Mouse (Mus musculus): ENCODE results near the gene Prkar2a. TPM values are rescaled to one million over a fixed set of nuclear protein-coding genes. Genes with fewer than 3 reads are reported as not detected.

The Prkar2a gene
- polyA plus RNA-seq, 1 experiment from 2014 or later: 59.5 TPM

DNA sequence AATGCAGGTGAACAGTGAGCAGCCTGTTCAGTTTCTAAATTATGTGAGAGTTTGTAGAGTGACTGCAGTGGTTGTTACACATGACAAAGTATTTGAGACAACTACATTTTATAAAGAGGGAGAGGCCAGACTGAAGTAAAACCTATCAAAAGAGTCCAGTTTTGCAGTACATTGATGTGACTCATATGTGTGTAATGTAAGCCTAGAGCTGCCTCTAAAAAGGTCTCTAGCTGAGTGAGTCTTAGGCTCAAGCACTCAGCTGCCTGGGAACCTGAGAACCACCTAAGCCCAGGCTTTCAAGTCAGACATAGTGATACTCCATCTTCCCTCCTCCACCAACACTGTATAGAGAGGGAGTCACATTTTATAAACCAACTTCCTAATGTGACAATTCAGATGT, 45.5 kb downstream of the Prkar2a start:
- no peak overlapping the region for H3K9ac ChIP-seq (replicated peaks)
- no peaks in the 10 kb centered on the region for H3K4me1 ChIP-seq
- H3K27ac ChIP-seq (replicated peaks): no peak overlapping the region
- no peaks in the 10 kb centered on the region for H3K27me3 ChIP-seq (replicated peaks)
- no peak overlapping the region for H3K4me3 ChIP-seq (replicated peaks)
- peaks cover 32% of the 10 kb centered on the region for H3K36me3 ChIP-seq
- no peak overlapping the region for H3K4me2 ChIP-seq
- no peak for ATAC-seq (ENCODE audit: low FRiP score)
- no peaks in the 10 kb centered on the region for H3K9me3 ChIP-seq (replicated peaks)

DNA sequence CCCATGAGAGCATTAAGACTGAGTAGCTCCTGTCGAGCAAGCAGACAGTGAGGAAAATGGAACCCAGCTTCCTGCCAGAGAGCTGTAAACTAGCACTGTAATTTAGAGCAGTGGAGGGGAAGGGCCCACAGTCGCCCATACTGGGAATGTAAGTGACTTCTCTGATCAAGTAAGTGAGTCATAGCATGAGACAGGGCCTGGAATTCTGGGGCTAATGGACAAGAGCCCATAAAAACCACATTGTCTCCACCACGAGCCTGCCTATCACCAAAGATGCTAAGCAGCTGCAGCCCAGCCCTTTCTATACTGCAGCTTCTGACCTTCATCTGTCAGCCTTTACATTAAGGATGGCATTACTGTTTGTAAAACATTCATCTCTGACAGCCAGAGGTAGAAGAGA, 50.1 kb downstream of the Prkar2a start:
- Histone ChIP-seq H3K36me3 (peaks cover 55% of the 10 kb centered on the region), H3K9me3 (replicated peaks) (no peaks in the 10 kb centered on the region), H3K9ac (replicated peaks) (no peak overlapping the region), H3K27ac (replicated peaks) (no peak overlapping the region), H3K4me2 (no peak overlapping the region), H3K4me3 (replicated peaks) (no peak overlapping the region), H3K4me1 (no peaks in the 10 kb centered on the region), H3K27me3 (replicated peaks) (no peaks in the 10 kb centered on the region)
- no peak for ATAC-seq (ENCODE audit: low FRiP score)
- WGBS: 17% methylated on average over 3 of the region's 3 CpGs

- 98% methylated on average over 1 of the region's 1 CpGs for WGBS
Observed at GRCm38 (mm10) chr9:108740062-108740461, 50.9 kb downstream of the Prkar2a start.

DNA sequence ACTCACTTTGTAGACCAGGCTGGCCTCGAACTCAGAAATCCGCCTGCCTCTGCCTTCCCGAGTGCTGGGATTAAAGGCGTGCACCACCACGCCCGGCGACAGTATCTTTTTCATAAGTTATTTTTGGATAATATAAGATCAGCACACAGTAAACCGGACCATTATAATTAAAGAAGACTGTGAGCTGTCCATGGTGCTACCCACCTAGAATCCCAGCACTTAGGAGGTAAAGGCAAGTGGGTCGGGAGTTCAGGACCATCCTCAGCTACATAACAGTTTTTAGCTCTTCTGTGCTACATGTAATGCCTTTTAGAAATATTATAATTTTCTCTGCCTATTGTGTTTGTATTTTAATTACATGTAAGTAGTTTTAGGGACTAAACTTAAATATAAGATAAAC, 52.9 kb downstream of the Prkar2a start:
- 94% methylated on average over 9 of the region's 9 CpGs for WGBS
- ATAC-seq (ENCODE audit: low FRiP score): no peak
- Histone ChIP-seq H3K9ac (replicated peaks) (no peak overlapping the region), H3K36me3 (peaks cover 65% of the 10 kb centered on the region), H3K27ac (replicated peaks) (no peak overlapping the region), H3K4me2 (no peak overlapping the region), H3K4me3 (replicated peaks) (no peak overlapping the region), H3K27me3 (replicated peaks) (no peaks in the 10 kb centered on the region), H3K4me1 (no peaks in the 10 kb centered on the region), H3K9me3 (replicated peaks) (no peaks in the 10 kb centered on the region)

More at GRCm38 (mm10) chr9:108740062-108740461, 50.9 kb downstream of the Prkar2a start:
- Histone ChIP-seq H3K4me2 (no peak overlapping the region), H3K27ac (replicated peaks) (no peak overlapping the region), H3K4me3 (replicated peaks) (no peak overlapping the region), H3K4me1 (no peaks in the 10 kb centered on the region), H3K27me3 (replicated peaks) (no peaks in the 10 kb centered on the region), H3K9ac (replicated peaks) (no peak overlapping the region), H3K9me3 (replicated peaks) (no peaks in the 10 kb centered on the region), H3K36me3 (peaks cover 54% of the 10 kb centered on the region)
- no peak for ATAC-seq (ENCODE audit: low FRiP score)

DNA sequence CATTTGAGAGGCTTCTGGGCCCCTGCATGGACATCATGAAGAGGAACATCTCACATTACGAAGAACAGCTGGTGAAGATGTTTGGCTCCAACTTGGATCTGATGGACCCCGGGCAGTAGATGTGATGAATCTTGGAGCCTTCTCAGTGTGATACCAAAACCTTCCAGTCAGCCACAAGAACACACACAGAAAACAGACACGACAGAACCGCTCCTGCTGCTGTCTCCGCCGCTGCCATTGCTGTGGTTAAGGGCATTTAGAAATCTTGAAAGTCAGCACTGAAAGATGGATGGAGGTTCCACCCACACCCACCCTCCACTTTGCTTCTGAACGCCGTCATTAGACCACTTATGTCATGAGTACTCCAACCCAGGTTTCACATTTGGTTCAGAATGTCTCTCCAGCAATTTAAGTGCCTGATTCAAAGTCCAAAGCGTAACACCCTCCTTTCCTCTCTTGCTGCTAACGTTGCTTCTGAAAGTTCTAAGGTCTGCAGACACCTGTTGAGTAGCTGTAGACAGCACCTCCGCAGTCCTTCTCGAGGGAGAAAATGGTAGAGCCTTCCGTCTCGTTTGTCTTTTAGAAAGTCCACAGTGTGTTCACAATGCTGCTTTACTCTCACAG, 57.9 kb downstream of the Prkar2a start:
- Histone ChIP-seq H3K9ac (replicated peaks) (no peak overlapping the region), H3K4me2 (no peak overlapping the region), H3K36me3 (peaks cover 69% of the 10 kb centered on the region), H3K4me3 (replicated peaks) (no peak overlapping the region), H3K9me3 (replicated peaks) (no peaks in the 10 kb centered on the region), H3K27ac (replicated peaks) (no peak overlapping the region), H3K4me1 (no peaks in the 10 kb centered on the region), H3K27me3 (replicated peaks) (no peaks in the 10 kb centered on the region)
- 93% methylated on average over 14 of the region's 14 CpGs for WGBS
- no peak for ATAC-seq (ENCODE audit: low FRiP score)

DNA sequence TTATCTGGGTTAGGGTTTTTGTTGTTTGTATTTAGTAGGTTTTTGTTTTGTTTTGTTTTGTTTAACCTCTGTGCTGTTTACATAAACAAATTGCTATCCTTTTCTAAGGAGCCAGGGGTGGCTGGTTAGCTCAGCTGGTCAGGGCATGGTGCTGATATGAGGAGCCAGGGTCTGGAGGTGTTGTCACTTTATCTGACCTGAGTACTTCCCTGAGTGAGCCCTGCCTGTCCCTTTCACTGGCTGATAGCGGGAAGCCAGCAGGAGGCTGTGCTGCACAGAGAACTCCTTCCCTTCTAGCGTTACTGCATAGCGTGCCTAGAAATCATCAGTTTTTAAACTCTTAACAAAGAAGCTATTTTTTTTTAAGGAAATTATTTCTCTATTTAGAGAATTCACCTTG, 58.6 kb downstream of the Prkar2a start:
- WGBS: 84% methylated on average over 3 of the region's 3 CpGs
- no peak overlapping the region for H3K27ac ChIP-seq (replicated peaks)
- H3K4me2 ChIP-seq: no peak overlapping the region
- no peaks in the 10 kb centered on the region for H3K4me1 ChIP-seq
- no peaks in the 10 kb centered on the region for H3K9me3 ChIP-seq (replicated peaks)
- no peak overlapping the region for H3K4me3 ChIP-seq (replicated peaks)
- H3K9ac ChIP-seq (replicated peaks): no peak overlapping the region
- peaks cover 62% of the 10 kb centered on the region for H3K36me3 ChIP-seq
- no peak for ATAC-seq (ENCODE audit: low FRiP score)
- H3K27me3 ChIP-seq (replicated peaks): no peaks in the 10 kb centered on the region

DNA sequence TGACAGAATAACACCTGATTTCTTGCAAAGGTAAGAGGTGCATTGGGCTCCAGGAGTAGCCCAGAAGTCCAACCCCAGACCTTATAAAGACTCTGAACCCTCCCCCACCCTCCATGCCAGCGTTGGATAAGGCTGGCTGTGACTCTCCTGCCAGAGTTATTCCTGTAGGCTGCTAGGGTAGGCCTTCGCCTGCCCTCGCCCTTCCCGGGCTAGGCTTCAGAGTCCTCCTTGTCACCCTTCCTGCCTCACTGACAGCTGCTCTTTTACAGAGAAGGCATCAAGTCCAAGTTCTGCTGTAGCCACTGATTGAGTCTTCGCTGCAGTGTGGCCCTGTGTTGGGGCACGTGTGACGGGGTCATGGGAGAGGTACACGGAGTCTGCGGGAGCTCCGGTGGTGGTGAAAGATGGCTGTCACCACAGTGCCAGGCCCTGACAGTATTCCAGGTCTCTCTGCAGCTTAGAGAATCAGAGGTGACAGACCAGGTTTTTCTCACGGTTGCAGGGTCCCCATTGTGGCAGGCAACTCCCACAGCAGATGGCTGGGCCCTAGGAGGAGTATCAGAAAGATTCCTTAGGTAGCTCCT, 59.6 kb downstream of the Prkar2a start:
- Histone ChIP-seq H3K27ac (replicated peaks) (no peak overlapping the region), H3K9me3 (replicated peaks) (no peaks in the 10 kb centered on the region), H3K9ac (replicated peaks) (no peak overlapping the region), H3K36me3 (peaks cover 52% of the 10 kb centered on the region), H3K27me3 (replicated peaks) (no peaks in the 10 kb centered on the region), H3K4me3 (replicated peaks) (no peak overlapping the region), H3K4me2 (no peak overlapping the region), H3K4me1 (no peaks in the 10 kb centered on the region)
- 83% methylated on average over 11 of the region's 11 CpGs for WGBS
- ATAC-seq (ENCODE audit: low FRiP score): no peak

- peaks cover 34% of the 10 kb centered on the region for H3K36me3 ChIP-seq
- no peaks in the 10 kb centered on the region for H3K4me1 ChIP-seq
- no peaks in the 10 kb centered on the region for H3K27me3 ChIP-seq (replicated peaks)
- H3K9ac ChIP-seq (replicated peaks): no peak overlapping the region
- no peak overlapping the region for H3K27ac ChIP-seq (replicated peaks)
- no peak for ATAC-seq (ENCODE audit: low FRiP score)
- no peak overlapping the region for H3K4me2 ChIP-seq
- no peak overlapping the region for H3K4me3 ChIP-seq (replicated peaks)
- 90% methylated on average over 11 of the region's 11 CpGs for WGBS
- no peaks in the 10 kb centered on the region for H3K9me3 ChIP-seq (replicated peaks)
Observed at GRCm38 (mm10) chr9:108750616-108751015, 61.5 kb downstream of the Prkar2a start.

DNA sequence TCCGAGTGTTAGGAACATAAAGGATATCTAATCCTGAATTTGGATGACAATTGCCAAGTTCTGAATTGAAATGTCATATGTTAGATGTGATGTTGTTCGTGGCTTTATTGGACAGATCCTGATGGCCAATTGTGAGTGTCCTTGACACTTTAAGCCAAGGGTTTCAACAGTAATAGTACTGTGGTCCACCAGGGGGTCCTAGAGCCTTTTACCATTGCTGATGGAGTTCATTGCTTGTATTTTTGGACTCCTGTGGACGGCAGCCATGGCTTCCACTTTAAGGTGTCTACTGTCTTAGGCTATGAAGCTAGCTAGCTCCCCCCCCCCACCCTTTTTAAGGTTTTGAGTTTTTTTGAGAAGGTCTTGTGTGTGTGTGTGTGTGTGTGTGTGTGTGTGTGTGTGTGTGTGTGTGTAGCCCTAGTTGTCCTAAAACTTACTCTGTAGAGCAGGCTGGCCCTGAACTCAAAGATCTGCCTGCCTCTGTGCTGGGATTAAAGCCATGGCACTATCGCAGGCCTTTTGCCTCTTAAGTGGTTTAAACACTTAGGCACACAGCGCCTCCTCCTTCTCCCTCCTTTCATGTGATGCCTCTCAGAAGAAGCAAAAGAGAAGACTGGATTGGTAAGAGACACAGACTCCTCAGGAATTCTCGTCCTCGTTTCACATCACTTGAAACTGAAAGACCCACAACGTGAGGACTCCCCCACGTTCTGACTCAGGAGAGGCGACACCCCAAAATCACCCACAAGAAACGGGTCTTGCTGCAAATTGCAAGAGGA, 63.2 kb downstream of the Prkar2a start:
- Histone ChIP-seq H3K9me3 (replicated peaks) (no peaks in the 10 kb centered on the region), H3K27me3 (replicated peaks) (no peaks in the 10 kb centered on the region), H3K4me3 (replicated peaks) (no peak overlapping the region), H3K9ac (replicated peaks) (no peak overlapping the region), H3K27ac (replicated peaks) (no peak overlapping the region), H3K4me1 (no peaks in the 10 kb centered on the region), H3K36me3 (peaks cover 17% of the 10 kb centered on the region), H3K4me2 (no peak overlapping the region)
- WGBS: 91% methylated on average over 11 of the region's 11 CpGs
- ATAC-seq (ENCODE audit: low FRiP score): no peak

GRCm38 (mm10) chr9:108753326-108753725, 64.2 kb downstream of the Prkar2a start:
- Histone ChIP-seq H3K36me3 (peaks cover 9% of the 10 kb centered on the region), H3K9me3 (replicated peaks) (no peaks in the 10 kb centered on the region), H3K4me3 (replicated peaks) (no peak overlapping the region), H3K4me1 (no peaks in the 10 kb centered on the region), H3K9ac (replicated peaks) (no peak overlapping the region), H3K27ac (replicated peaks) (no peak overlapping the region), H3K4me2 (no peak overlapping the region), H3K27me3 (replicated peaks) (no peaks in the 10 kb centered on the region)
- no peak for ATAC-seq (ENCODE audit: low FRiP score)
- WGBS: 72% methylated on average over 9 of the region's 9 CpGs

DNA sequence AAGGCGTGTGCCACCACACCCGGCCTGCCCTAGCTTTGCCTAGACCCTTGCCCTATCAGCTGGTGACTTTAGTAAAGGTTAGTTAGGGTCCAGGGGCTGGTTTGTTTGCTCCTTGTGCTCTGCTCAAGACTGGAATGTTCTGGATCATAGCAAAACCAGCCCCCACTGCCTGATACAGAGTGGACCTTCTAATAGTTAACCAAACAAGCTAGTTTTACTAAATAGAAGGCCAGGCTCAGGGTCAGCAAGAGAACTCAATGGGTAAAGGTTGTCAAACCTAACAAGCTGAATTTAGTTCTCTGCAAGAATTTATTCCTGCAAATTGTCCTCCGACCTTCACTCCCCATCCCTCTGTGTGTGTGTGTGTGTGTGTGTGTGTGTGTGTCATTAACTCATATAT, 64.9 kb downstream of the Prkar2a start:
- WGBS: 92% methylated on average over 3 of the region's 3 CpGs

GRCm38 (mm10) chr9:108754423-108754822, 65.3 kb downstream of the Prkar2a start:
- H3K9ac ChIP-seq (replicated peaks): no peak overlapping the region
- no peaks in the 10 kb centered on the region for H3K9me3 ChIP-seq (replicated peaks)
- 83% methylated on average over 5 of the region's 5 CpGs for WGBS
- no peak overlapping the region for H3K4me2 ChIP-seq
- no peaks in the 10 kb centered on the region for H3K4me1 ChIP-seq
- ATAC-seq (ENCODE audit: low FRiP score): no peak
- H3K36me3 ChIP-seq: no peaks in the 10 kb centered on the region
- H3K4me3 ChIP-seq (replicated peaks): no peak overlapping the region
- no peak overlapping the region for H3K27ac ChIP-seq (replicated peaks)
- H3K27me3 ChIP-seq (replicated peaks): no peaks in the 10 kb centered on the region

More for the DNA sequence above, 64.9 kb downstream of the Prkar2a start:
- Histone ChIP-seq H3K4me2 (no peak overlapping the region), H3K36me3 (peaks cover 2% of the 10 kb centered on the region; the same call in 1 of the 2 replicates), H3K4me1 (no peaks in the 10 kb centered on the region), H3K27me3 (replicated peaks) (no peaks in the 10 kb centered on the region), H3K9ac (replicated peaks) (no peak overlapping the region), H3K9me3 (replicated peaks) (no peaks in the 10 kb centered on the region), H3K27ac (replicated peaks) (no peak overlapping the region), H3K4me3 (replicated peaks) (no peak overlapping the region)
- ATAC-seq (ENCODE audit: low FRiP score): no peak

All from neural tube, embryonic 15.5 days (tissue).